Mouse (Mus musculus): Measurements from ENCODE around the gene Xdh.

- TF ChIP-seq CTCF (IDR thresholded peaks at IDR 0.05; ENCODE audit: low read depth) (no peak), EP300 (IDR thresholded peaks at IDR 0.05; ENCODE audit: low read depth) (no peak)
Observed at GRCm38 (mm10) chr17:73905043-73905750, 44.8 kb downstream of the Xdh start.

Measured in heart, postnatal 0 days (tissue).